Mouse (Mus musculus) embryo, embryonic 11.5 days (tissue): ENCODE results near the gene Lrrc25.
"Not testable (repeated sequence)": the region's sequence is repeated elsewhere in the genome, so short reads cannot be mapped to it uniquely, and the experiment has no call there.

Experiments used
- DNase-seq: peaks from one replicate; pipeline ENCODE4 v3.0.0-alpha.2; 2012; ENCODE audit warnings: low read depth, low spot score

Lrrc25 gene

GRCm38 (mm10) chr8:70615894-70616293 is at the start of gene Lrrc25:
Gene Lrrc25, plus strand, starts transcription at chr8:70616155.
- DNase-seq: no peak

- no peak for DNase-seq
Measured at GRCm38 (mm10) chr8:70570360-70570759, 45.6 kb upstream of the Lrrc25 start.

GRCm38 (mm10) chr8:70570990-70571389 is 45.0 kb upstream of the Lrrc25 start:
- no peak for DNase-seq

- DNase-seq: no peak
Measured at GRCm38 (mm10) chr8:70574302-70574701, 41.7 kb upstream of the Lrrc25 start.

GRCm38 (mm10) chr8:70574915-70575314 is 41.0 kb upstream of the Lrrc25 start:
- DNase-seq: no peak

- no peak for DNase-seq
Measured at GRCm38 (mm10) chr8:70577207-70577606, 38.7 kb upstream of the Lrrc25 start.

- no peak for DNase-seq
Measured at GRCm38 (mm10) chr8:70583476-70584387, 32.2 kb upstream of the Lrrc25 start.

GRCm38 (mm10) chr8:70584606-70585257 is 31.2 kb upstream of the Lrrc25 start:
- DNase-seq: no peak

- DNase-seq: no peak
Measured at GRCm38 (mm10) chr8:70585258-70585652, 30.7 kb upstream of the Lrrc25 start.

GRCm38 (mm10) chr8:70587955-70588354 is 28.0 kb upstream of the Lrrc25 start:
- not testable (repeated sequence) for DNase-seq

GRCm38 (mm10) chr8:70591569-70591968 is 24.4 kb upstream of the Lrrc25 start:
- no peak for DNase-seq

- DNase-seq: no peak
Measured at GRCm38 (mm10) chr8:70593173-70593572, 22.8 kb upstream of the Lrrc25 start.

- DNase-seq: peak; percentile 96
Measured at GRCm38 (mm10) chr8:70593961-70594609, 21.9 kb upstream of the Lrrc25 start, which contains the start of gene Isyna1. Gene Isyna1, plus strand, starts transcription at chr8:70594373.

GRCm38 (mm10) chr8:70594621-70595564 is 21.1 kb upstream of the Lrrc25 start:
- no peak for DNase-seq

GRCm38 (mm10) chr8:70595811-70596210 is 20.1 kb upstream of the Lrrc25 start:
- no peak for DNase-seq

GRCm38 (mm10) chr8:70596216-70596615 is 19.7 kb upstream of the Lrrc25 start:
- DNase-seq: no peak

GRCm38 (mm10) chr8:70596775-70597416 is 19.1 kb upstream of the Lrrc25 start:
- DNase-seq: no peak

- no peak for DNase-seq
Measured at GRCm38 (mm10) chr8:70597417-70598272, 18.3 kb upstream of the Lrrc25 start.

- DNase-seq: no peak
Measured at GRCm38 (mm10) chr8:70598283-70598682, 17.7 kb upstream of the Lrrc25 start.

GRCm38 (mm10) chr8:70598722-70599121 is 17.2 kb upstream of the Lrrc25 start:
- no peak for DNase-seq
